Comparison of ENCODE assay signal across 8 mouse cellular contexts in genomic region chr2:75660255-75660948, GRCm38 (mm10). TPM values are rescaled to one million over a fixed set of nuclear protein-coding genes. Genes with fewer than 3 reads are reported as not detected.
A peak's percentile ranks its signal among the peaks of the same experiment; 100 is the strongest.
DNase-seq lines count a peak whose midpoint lies in the region; ATAC-seq and TF ChIP-seq lines count a peak whose summit lies in the region.

No protein-coding gene starts in this region.

- TF ChIP-seq POLR2A in ES-Bruce4 (IDR thresholded peaks at IDR 0.05; ENCODE audit: insufficient read depth, low read length) = no peak

- H3K27me3 ChIP-seq in heart, embryonic 10.5 days (ENCODE audit: insufficient read depth, poor library complexity, severe bottlenecking) = no peaks in the 10 kb centered on the region
- H3K27me3 ChIP-seq in ES-Bruce4 (ENCODE audit: control insufficient read depth, insufficient read depth, low read length, poor library complexity, severe bottlenecking) = no peaks in the 10 kb centered on the region
- H3K27me3 ChIP-seq in forebrain, embryonic 16.5 days (replicated peaks; ENCODE audit: control insufficient read depth, insufficient read depth, low read length) = no peaks in the 10 kb centered on the region
- H3K27me3 ChIP-seq in liver, embryonic 16.5 days (ENCODE audit: control insufficient read depth, insufficient read depth, low read depth, low read length) = no peaks in the 10 kb centered on the region

- WGBS in heart, embryonic 10.5 days = 5% methylated on average over 15 of the region's 15 CpGs
- WGBS in forebrain, embryonic 16.5 days = 4% methylated on average over 15 of the region's 15 CpGs
- WGBS in liver, embryonic 16.5 days (ENCODE audit: insufficient replicate concordance) = 3% methylated on average over 15 of the region's 15 CpGs

- H3K4me3 ChIP-seq in heart, embryonic 10.5 days = peak overlapping the region; percentile 99
- peak overlapping the region; percentile 99 for H3K4me3 ChIP-seq in ES-Bruce4 (ENCODE audit: low read depth, low read length)
- peak overlapping the region; percentile 95 for H3K4me3 ChIP-seq in forebrain, embryonic 16.5 days (replicated peaks; ENCODE audit: low read length)
- H3K4me3 ChIP-seq in liver, embryonic 16.5 days (ENCODE audit: low read depth, low read length) = peak overlapping the region; percentile 86

- H3K36me3 ChIP-seq in heart, embryonic 10.5 days = peaks cover 39% of the 10 kb centered on the region
- H3K36me3 ChIP-seq in ES-Bruce4 (ENCODE audit: control insufficient read depth, insufficient read depth, low read length, poor library complexity, severe bottlenecking) = peaks cover 46% of the 10 kb centered on the region
- peaks cover 20% of the 10 kb centered on the region for H3K36me3 ChIP-seq in forebrain, embryonic 16.5 days (ENCODE audit: control insufficient read depth, insufficient read depth)
- peaks cover 38% of the 10 kb centered on the region for H3K36me3 ChIP-seq in liver, embryonic 16.5 days (ENCODE audit: control insufficient read depth, insufficient read depth)

- no peak for TF ChIP-seq EP300 in ES-Bruce4 (IDR thresholded peaks at IDR 0.05; ENCODE audit: insufficient read depth, low read depth, low read length)

- H3K4me1 ChIP-seq in heart, embryonic 10.5 days = peaks cover 10% of the 10 kb centered on the region
- peaks cover 4% of the 10 kb centered on the region for H3K4me1 ChIP-seq in ES-Bruce4 (ENCODE audit: control insufficient read depth, insufficient read depth, low read length)
- peaks cover 21% of the 10 kb centered on the region for H3K4me1 ChIP-seq in forebrain, embryonic 16.5 days (replicated peaks; ENCODE audit: control insufficient read depth, insufficient read depth, low read length)
- H3K4me1 ChIP-seq in liver, embryonic 16.5 days (ENCODE audit: control insufficient read depth, low read depth, low read length) = peaks cover 11% of the 10 kb centered on the region

- TF ChIP-seq CTCF in ES-Bruce4 (IDR thresholded peaks at IDR 0.05; ENCODE audit: low read depth, low read length) = no peak

- peak overlapping the region; percentile 100 for H3K9ac ChIP-seq in ES-Bruce4 (ENCODE audit: low read depth, poor library complexity, severe bottlenecking)
- H3K9ac ChIP-seq in forebrain, embryonic 16.5 days (replicated peaks; ENCODE audit: low read depth, low read length) = peak overlapping the region; percentile 97
- peak overlapping the region; percentile 94 for H3K9ac ChIP-seq in liver, embryonic 16.5 days (ENCODE audit: low read depth, low read length)

- no peaks in the 10 kb centered on the region for H3K9me3 ChIP-seq in heart, embryonic 10.5 days
- no peaks in the 10 kb centered on the region for H3K9me3 ChIP-seq in ES-Bruce4 (replicated peaks; ENCODE audit: control insufficient read depth, insufficient read depth, low read length, poor library complexity, severe bottlenecking)
- no peaks in the 10 kb centered on the region for H3K9me3 ChIP-seq in forebrain, embryonic 16.5 days (ENCODE audit: control insufficient read depth, low read length)
- no peaks in the 10 kb centered on the region for H3K9me3 ChIP-seq in liver, embryonic 16.5 days (replicated peaks; ENCODE audit: control insufficient read depth, low read length)

- no peak for DNase-seq in heart, embryonic 10.5 days (ENCODE audit: low spot score)
- no peak for DNase-seq in heart, adult 8-10 months (ENCODE audit: low spot score)
- no peak for DNase-seq in frontal cortex, postnatal 25 days (ENCODE audit: low spot score in 2 of 2)
- DNase-seq in adrenal gland, postnatal 14 days = no peak

- H3K27ac ChIP-seq in heart, embryonic 10.5 days = peak overlapping the region; percentile 100
- peak overlapping the region; percentile 93 for H3K27ac ChIP-seq in ES-Bruce4 (ENCODE audit: insufficient read depth, low read length)
- no peak overlapping the region; the same call in 1 of the 2 replicates for H3K27ac ChIP-seq in forebrain, embryonic 16.5 days (ENCODE audit: low read length)
- peak overlapping the region; percentile 95 for H3K27ac ChIP-seq in liver, embryonic 16.5 days (ENCODE audit: low read length)

- H3K4me2 ChIP-seq in forebrain, embryonic 16.5 days (ENCODE audit: low read length) = peak overlapping the region; percentile 85
- H3K4me2 ChIP-seq in liver, embryonic 16.5 days (ENCODE audit: low read depth, low read length) = peak overlapping the region; percentile 62

- no peak for ATAC-seq in forebrain, embryonic 16.5 days
- no peak for ATAC-seq in liver, embryonic 16.5 days (ENCODE audit: low read depth)
- ATAC-seq in megakaryocyte progenitor cell, adult 5-6 weeks (replicated peaks; ENCODE audit: poor library complexity) = no peak

RNA-seq across cellular contexts. Expression of gene Hnrnpa3, which starts 1.3 kb away (rescaled TPM):
- polyA plus RNA-seq in heart, embryonic 10.5 days (2016; fragmentation: Nextera tagmentation; extraction: Ambion mirVana) = 188 and 209 TPM in 2 replicates
- total RNA-seq in heart, adult 8-10 months (2022) = 100 to 1,000 TPM; 132 to 185 (median 159) TPM
- 775 and 839 TPM in 2 replicates for polyA plus RNA-seq in ES-Bruce4 (2011; ENCODE audit: insufficient read depth, insufficient read length, low read depth, missing spikeins)
- polyA plus RNA-seq in forebrain, embryonic 16.5 days (2015; fragmentation: Nextera tagmentation; extraction: Ambion mirVana) = 266 TPM in 2 replicates
- polyA plus RNA-seq in liver, embryonic 16.5 days (2015; fragmentation: Nextera tagmentation; extraction: Ambion mirVana) = 94.3 and 105 TPM in 2 replicates
- total RNA-seq in megakaryocyte progenitor cell, adult 5-6 weeks (2015) = 914 and 949 TPM in 2 replicates
- total RNA-seq in megakaryocyte progenitor cell, adult 5-6 weeks (2017) = 277 and 390 TPM in 2 replicates
- 509 and 538 TPM in 2 replicates for total RNA-seq in adrenal gland, postnatal 14 days (2021)

RNA-seq across cellular contexts. Expression of gene Nfe2l2, which starts 44.0 kb away (rescaled TPM):
- polyA plus RNA-seq in heart, embryonic 10.5 days (2016; fragmentation: Nextera tagmentation; extraction: Ambion mirVana) = 42.8 and 45.0 TPM in 2 replicates
- total RNA-seq in heart, adult 8-10 months (2022) = 10 to 100 TPM; 57.9 to 75.1 (median 64.5) TPM
- polyA plus RNA-seq in ES-Bruce4 (2011; ENCODE audit: insufficient read depth, insufficient read length, low read depth, missing spikeins) = 103 and 105 TPM in 2 replicates
- polyA plus RNA-seq in forebrain, embryonic 16.5 days (2015; fragmentation: Nextera tagmentation; extraction: Ambion mirVana) = 12.7 and 16.1 TPM in 2 replicates
- 41.3 and 41.4 TPM in 2 replicates for polyA plus RNA-seq in liver, embryonic 16.5 days (2015; fragmentation: Nextera tagmentation; extraction: Ambion mirVana)
- total RNA-seq in megakaryocyte progenitor cell, adult 5-6 weeks (2015) = 117 and 119 TPM in 2 replicates
- 59.4 and 69.2 TPM in 2 replicates for total RNA-seq in megakaryocyte progenitor cell, adult 5-6 weeks (2017)
- 93.6 and 103 TPM in 2 replicates for total RNA-seq in adrenal gland, postnatal 14 days (2021)
